Mouse (Mus musculus) WW6 (cell line): Measurements from ENCODE around the gene Zfpm1.

Experiments used
- DNase-seq: peaks from one replicate; pipeline ENCODE4 v3.0.0-alpha.2; 2013; ENCODE audit warnings: low read depth, low spot score

Zfpm1 gene

GRCm38 (mm10) chr8:122274651-122275391 lies 7.1 kb upstream of the Zfpm1 start:
- no peak for DNase-seq

DNA sequence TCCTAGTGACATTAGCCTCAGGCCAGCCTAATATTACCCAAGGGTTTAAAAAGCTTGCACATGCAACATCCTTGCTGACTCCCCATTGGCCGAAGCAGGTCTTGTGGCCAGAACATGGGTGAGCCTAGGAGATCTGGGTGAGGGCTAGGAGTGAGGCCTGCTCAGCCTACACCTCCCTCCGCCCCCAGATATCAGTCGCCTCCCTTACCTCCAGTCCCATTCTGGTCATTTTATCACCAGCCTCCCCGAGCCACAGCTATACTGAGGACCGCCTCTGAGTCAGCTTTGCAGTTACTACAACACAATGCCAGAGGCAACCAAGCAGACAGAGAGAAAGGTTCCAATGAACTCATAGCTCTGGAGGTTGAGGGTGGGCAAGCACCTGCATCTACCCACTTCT lies 5.6 kb upstream of the Zfpm1 start:
- DNase-seq, result no peak

DNA sequence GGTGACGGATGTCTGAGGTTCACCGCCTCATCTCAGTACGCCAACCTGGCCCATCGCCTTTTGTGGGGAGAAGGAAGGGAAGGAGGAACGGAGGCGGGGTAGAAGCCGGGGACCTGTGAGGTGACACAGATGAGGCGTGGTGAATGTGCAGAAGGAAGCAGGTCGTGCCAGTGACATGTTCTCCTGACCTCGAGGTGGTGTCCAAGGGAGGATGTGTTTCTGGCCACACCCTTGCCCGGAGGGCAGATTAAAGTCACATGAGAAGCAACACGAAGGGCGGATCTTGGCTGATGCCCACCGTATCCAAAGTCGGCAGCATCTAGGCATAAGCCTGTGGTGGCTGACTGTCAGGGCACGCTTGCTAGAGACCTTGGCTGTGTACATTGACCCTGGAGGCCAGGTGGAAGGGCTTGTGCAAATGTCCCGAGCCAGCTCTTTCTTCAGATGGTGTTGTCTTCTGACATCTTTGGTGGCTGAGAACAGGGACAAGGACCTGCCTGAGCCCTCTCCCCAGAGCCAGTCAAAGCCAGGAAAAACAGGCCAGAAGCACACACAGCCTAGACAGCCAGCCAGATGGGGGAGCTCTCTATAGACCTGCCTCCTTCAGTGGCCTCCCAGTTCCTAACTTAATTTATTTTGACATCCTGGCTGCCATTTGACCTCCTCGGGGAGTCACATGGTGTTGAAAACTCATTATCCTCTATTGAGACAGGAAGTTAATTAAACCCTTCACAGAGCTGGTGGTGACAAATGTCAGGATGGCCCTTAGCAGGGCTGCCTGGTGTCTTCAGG lies 4.5 kb upstream of the Zfpm1 start:
- no peak for DNase-seq

DNA sequence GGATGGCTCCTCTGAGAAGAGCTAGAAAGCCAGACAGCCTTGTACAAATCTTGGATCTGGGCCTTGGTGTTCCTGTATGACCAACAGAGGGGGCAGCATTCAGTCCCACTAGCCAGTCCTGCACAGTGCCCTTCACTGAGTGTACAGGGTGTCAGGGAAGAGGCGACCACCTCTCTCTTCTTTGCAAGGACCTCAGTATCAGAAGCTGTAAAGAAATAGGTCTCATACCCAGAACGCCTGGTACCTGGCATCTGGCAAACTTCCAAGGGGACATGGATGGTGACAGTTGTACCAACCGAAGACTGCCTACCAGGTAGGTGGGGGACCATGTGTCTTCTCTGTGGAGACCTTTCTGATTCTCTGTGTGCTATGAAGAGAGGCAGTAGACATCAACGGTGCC lies 1.8 kb upstream of the Zfpm1 start:
- DNase-seq, result no peak

DNA sequence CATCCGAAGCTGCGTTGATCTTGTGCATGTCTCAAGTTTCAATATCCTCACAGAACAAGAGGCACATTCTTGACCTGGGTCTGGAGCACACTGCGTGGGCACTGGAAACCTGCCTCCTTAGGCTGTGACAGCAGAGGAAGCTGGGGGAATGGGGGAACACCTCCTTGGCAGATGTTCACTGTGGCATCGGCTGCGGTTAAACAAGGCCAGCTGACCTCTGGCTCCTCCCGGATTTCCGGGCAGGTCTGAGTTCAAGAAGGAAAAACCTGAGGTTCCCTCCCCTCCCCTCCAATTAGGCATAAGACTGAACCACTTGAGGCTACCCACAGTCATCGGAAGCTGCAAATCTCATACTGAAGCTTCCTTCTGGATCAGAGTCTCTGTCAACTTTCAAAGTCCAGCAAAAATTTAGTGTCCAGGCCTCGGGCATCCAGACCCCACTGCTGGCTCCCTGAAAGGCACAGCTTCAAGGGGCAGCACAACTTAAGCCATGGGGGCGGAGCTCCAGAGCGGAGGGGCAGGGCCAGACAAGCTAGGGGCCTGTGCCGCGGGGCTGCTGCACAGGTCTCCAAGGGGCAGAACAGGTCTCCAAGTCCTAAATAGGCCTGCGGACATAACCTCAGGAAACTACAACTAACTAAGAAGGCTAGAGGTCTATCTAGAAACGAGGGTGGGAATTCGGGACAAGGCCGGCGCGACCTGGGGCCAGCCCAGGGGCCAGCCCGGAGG lies 1.2 kb upstream of the Zfpm1 start:
- DNase-seq, result no peak

DNA sequence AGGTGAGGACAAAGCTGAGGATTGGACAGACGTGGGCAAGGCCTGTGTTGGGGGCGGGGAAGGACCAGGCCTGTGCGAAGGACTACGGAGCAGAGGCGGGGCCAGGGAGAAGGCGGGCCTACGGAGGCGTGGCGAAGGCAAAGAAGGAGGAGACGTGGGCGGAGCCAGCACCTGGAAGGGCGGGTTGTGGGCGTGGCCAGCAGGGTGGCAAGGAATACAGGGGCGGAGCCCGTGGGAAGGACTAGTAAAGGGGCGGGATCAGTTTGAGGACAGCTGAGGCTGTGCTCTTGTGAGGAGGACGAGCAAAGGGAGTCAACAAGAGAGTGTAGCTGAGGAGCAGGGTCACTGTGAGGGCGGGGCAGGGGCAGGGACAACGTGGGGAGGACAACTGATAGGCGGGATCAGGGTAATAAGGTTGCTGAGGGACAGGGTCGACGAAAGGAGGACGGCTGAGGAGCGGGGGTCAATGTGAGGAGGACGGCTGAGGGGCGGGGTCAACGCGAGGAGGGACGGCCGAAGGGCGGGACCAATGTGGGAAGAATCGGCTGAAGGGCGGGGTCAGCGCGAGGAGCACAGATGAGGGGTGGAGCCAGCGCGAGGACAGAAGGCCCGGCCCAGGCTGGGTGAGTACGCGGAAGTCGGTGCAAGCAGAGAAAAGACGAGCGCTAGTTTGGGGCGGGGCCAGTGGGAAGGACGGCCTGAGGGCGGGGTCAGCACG lies 465 bp upstream of the Zfpm1 start:
- DNase-seq, result peak; percentile 97

GRCm38 (mm10) chr8:122282501-122283355 lies 787 bp downstream of the Zfpm1 start:
- DNase-seq, result no peak

GRCm38 (mm10) chr8:122283356-122284202 lies 1.6 kb downstream of the Zfpm1 start:
- no peak for DNase-seq

DNA sequence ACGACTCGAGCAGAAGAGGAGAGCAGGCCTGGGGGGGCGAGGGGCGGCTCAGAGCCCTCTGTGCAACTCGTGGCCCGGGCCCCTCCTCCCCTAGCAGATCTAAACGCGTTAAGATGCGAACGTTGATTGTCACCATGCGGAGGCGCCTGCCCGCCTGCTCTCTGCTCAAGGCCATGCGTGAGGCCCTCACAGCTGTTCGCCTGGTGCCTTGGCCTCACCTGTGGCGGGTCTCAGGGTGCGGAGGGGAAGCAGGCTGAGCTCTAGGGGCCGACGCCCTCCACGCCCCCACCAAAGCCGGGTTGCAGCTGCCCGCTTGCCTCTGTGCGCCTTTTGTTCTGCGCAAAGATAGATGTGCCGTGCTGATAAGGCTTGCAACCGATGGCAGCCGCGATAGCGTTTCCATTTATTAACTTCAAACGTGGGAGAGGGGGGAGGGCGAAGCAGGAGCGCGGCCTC lies 2.3 kb downstream of the Zfpm1 start:
- DNase-seq, result no peak

GRCm38 (mm10) chr8:122284659-122285261 lies 2.8 kb downstream of the Zfpm1 start:
- DNase-seq, result no peak

GRCm38 (mm10) chr8:122285727-122286126 lies 3.8 kb downstream of the Zfpm1 start:
- DNase-seq, result no peak

- DNase-seq, result no peak
Measured at GRCm38 (mm10) chr8:122286899-122287298, 5.0 kb downstream of the Zfpm1 start.

DNA sequence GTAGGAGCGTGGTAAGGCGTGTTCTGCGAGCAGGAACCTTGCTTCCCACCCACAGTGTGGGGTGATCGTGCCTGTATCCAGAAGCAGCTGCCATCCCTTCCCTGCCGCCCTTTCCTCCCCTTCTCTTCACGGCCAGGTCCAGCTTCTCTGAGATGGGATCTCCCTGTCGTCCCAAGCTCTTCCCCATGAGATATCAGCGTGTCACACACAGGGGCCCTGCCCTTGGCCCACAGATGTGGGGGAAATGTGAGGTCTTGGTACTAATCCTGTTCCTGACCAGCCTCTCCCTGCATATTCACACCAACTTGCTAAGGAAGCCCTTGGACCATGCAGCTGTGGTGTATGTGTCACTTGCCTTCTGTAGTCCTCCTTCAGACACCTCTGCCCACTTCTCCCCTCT lies 5.8 kb downstream of the Zfpm1 start:
- DNase-seq, result no peak

GRCm38 (mm10) chr8:122288344-122288743 lies 6.4 kb downstream of the Zfpm1 start:
- DNase-seq, result no peak

DNA sequence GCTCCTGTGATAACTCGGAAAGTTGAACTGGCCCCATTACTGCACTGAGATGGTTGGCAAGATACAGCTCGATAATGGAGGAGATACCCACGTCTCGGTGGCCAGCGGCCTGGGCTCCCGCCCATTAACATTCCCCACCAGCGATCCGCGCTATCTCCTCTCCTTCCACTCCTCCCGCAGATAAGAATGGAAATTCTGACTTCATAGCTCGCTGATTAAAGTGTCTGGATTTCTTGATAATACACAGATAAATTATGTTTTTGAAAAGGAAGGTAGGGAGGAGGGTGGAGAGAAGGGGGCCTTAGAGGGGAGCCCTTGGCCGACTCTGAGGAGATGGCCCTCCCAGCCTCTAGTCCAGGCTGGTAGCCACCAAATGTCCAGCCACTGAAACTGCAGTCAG lies 9.1 kb downstream of the Zfpm1 start:
- no peak for DNase-seq

DNA sequence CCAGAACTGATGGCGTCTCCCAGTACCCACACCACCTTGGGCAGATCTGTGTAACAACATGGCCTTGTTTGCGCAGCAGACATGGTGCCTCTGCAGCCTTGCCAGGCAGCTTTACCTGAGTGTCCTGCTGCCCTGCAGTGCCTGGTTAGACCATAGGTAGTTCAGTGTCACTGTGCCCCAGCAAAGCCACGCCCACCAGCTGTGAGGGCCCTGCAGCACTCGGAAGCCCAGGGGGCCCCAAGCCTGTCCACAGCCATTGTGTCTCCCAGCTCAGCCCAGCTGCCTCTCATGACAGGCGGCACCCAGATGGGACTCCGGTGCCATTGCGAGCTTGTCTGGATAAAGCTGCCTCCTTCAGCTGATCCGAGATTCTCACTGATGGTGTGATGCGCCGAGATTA lies 9.6 kb downstream of the Zfpm1 start:
- no peak for DNase-seq

DNA sequence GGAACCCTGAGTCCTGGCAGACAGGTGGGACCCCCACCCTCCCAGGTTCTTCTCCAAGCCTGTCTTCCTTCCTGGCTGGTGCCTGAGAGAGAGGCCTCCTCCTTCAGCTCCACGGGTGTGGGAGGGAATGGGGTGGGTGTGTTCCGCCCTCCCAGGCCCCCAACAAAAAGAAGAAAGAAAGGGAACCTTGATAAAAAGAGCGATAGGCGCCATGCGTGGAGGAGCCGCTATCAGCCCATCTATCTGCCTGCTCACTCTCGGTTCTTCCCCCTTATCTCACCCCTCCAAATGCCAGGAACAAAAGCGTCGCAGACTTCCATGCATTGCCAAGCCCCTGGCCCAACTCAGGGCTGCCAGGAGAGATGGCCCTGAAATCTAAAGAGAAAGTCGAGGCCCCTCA lies 11.5 kb downstream of the Zfpm1 start:
- DNase-seq, result no peak

- DNase-seq, result no peak
Measured at GRCm38 (mm10) chr8:122294273-122294683, 12.3 kb downstream of the Zfpm1 start.

GRCm38 (mm10) chr8:122295389-122295788 lies 13.4 kb downstream of the Zfpm1 start:
- DNase-seq, result no peak
